In the genomic region with DNA sequence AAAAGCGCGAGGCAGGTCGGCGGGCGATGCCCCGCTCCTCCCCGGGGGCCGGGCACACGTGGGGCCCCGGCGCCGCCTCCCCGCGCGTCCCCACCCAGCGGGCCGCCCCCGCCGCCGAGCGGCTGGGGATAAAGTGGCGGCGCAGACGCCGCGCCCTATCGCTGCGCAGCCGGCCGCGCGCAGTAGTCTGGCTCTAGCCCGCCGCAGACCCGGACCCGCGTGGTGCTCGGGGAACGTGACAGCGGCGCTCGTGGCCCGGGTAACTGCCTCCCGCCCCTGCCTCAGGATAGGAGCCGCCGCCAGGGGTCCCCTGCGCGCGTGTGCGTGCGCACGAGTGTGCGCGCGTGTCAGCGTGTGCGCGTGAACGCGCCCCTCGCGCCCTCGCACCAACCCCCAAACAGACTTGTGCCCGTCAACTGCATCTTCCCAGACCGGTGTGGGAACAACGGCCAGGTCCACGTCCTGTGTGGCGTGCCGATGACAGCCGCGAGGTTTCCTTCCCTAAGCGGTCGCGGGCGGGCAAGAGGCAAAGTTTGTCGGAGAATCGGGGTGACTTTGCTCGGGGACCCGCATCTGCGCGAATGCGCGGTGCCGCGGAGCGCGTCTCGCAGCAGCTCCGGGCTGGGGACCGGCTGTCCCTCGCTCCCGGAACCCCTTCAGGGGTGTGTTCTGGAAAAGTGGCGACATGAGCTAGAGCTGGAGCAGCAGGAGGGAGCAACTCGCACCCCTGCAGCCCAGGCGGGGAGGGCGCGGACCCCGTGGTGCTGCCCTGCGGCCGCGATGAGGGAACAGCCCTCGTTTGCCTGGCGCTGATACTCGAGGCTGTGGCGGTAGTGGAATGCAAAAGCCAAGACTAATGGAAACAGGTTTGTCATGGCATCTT, we compare ENCODE assay signal across 8 mouse cellular contexts. TPM values are rescaled to one million over a fixed set of nuclear protein-coding genes. Genes with fewer than 3 reads are reported as not detected.
A peak's percentile ranks its signal among the peaks of the same experiment; 100 is the strongest.
DNase-seq lines count a peak whose midpoint lies in the region; ATAC-seq and TF ChIP-seq lines count a peak whose summit lies in the region.

Mgll (plus strand) TSS at position 100 of the 883 bp plus-strand sequence.

- peak; percentile 83 for DNase-seq in adrenal gland, postnatal 14 days
- DNase-seq in embryo, embryonic 11 days: peak; percentile 78
- DNase-seq in gastrocnemius, postnatal 25 days: peak; percentile 72
- peak; percentile 76 to 83 for DNase-seq in left cerebral cortex, adult 2 months (ENCODE audit: extremely low spot score in 1 of 2, low spot score in 2 of 2)
- DNase-seq in lung, postnatal 4 days: peak; percentile 78 to 83
- peak; percentile 81 for DNase-seq in right cerebral cortex, postnatal 25 days

- H3K4me3 ChIP-seq in left cerebral cortex, adult 2 months: peak within 1 kb of the TSS; percentile 83

- ATAC-seq in inflammation-experienced regulatory T-cells, adult 6 months: peak; percentile 69
- no peak for ATAC-seq in monocyte, adult 5-6 weeks (replicated peaks; ENCODE audit: insufficient number of reproducible peaks, low FRiP score, low TSS enrichment, poor library complexity, severe bottlenecking)

- TF ChIP-seq CTCF in left cerebral cortex, adult 2 months (IDR thresholded peaks at IDR 0.05): peak; percentile 53

- H3K27ac ChIP-seq in left cerebral cortex, adult 2 months: peak within 1 kb of the TSS; percentile 97

- intact Hi-C loops in left cerebral cortex, adult 2 months (cut with DNase I): loop anchor here (2.0 to 5.0 kb wide), 3 partner anchors 86 to 103 kb away; no protein-coding TSS in a partner anchor

RNA-seq across cellular contexts. Expression of gene Mgll, which starts in this region (rescaled TPM):
- 232 and 279 TPM in 2 replicates for total RNA-seq in adrenal gland, postnatal 14 days (2021)
- 10 to 100 TPM; 40.0 to 47.5 TPM for total RNA-seq in gastrocnemius, postnatal 25 days (2021)
- polyA plus RNA-seq in inflammation-experienced regulatory T-cells, adult 6 months (2017; shearing (Covaris generic)): 1 to 10 TPM in 2 of 3 experiments, not detected in 1; 1.2 to 2.3 TPM
- 100 to 1,000 TPM; 185 to 189 TPM for total RNA-seq in left cerebral cortex, adult 2 months (2021)
- total RNA-seq in monocyte, adult 5-6 weeks (2017): 1.9 to 3.9 TPM in 2 of 3 replicates, not detected in the other
